Mouse (Mus musculus): ENCODE measurements around the gene Il2ra.
A peak's percentile ranks its signal among the peaks of the same experiment; 100 is the strongest.
"Not testable (repeated sequence)": the region's sequence is repeated elsewhere in the genome, so short reads cannot be mapped to it uniquely, and the experiment has no call there.

Gene Il2ra

GRCm38 (mm10) chr2:11705201-11706025 lies 62.8 kb downstream of the Il2ra start, which contains the start of gene Il15ra:
Il15ra (plus strand) TSS chr2:11705290.
- ATAC-seq (ENCODE audit: low TSS enrichment) = peak; percentile 67

GRCm38 (mm10) chr2:11706030-11706745 lies 63.6 kb downstream of the Il2ra start:
- ATAC-seq (ENCODE audit: low TSS enrichment) = peak; percentile 39

GRCm38 (mm10) chr2:11706746-11707065 lies 64.1 kb downstream of the Il2ra start:
- ATAC-seq (ENCODE audit: low TSS enrichment) = peak; percentile 31

- ATAC-seq (ENCODE audit: low TSS enrichment) = no peak
Observed at GRCm38 (mm10) chr2:11708538-11708937, 65.9 kb downstream of the Il2ra start.

- ATAC-seq (ENCODE audit: low TSS enrichment) = not testable (repeated sequence)
Observed at GRCm38 (mm10) chr2:11710101-11710500, 67.5 kb downstream of the Il2ra start.

GRCm38 (mm10) chr2:11712483-11712990 lies 69.9 kb downstream of the Il2ra start:
- ATAC-seq (ENCODE audit: low TSS enrichment) = no peak

- ATAC-seq (ENCODE audit: low TSS enrichment) = no peak
Observed at GRCm38 (mm10) chr2:11713021-11713420, 70.4 kb downstream of the Il2ra start.

GRCm38 (mm10) chr2:11714535-11714934 lies 71.9 kb downstream of the Il2ra start:
- ATAC-seq (ENCODE audit: low TSS enrichment) = peak; percentile 93

GRCm38 (mm10) chr2:11718573-11718972 lies 76.0 kb downstream of the Il2ra start:
- ATAC-seq (ENCODE audit: low TSS enrichment) = no peak

- no peak for ATAC-seq (ENCODE audit: low TSS enrichment)
Observed at GRCm38 (mm10) chr2:11722564-11722963, 80.0 kb downstream of the Il2ra start.

- peak; percentile 44; the same call in 1 of the 2 replicates for ATAC-seq (ENCODE audit: low TSS enrichment)
Observed at GRCm38 (mm10) chr2:11727574-11727973, 85.0 kb downstream of the Il2ra start.

GRCm38 (mm10) chr2:11729091-11729490 lies 86.5 kb downstream of the Il2ra start:
- no peak for ATAC-seq (ENCODE audit: low TSS enrichment)

GRCm38 (mm10) chr2:11732978-11733377 lies 90.4 kb downstream of the Il2ra start:
- peak; percentile 45; the same call in 1 of the 2 replicates for ATAC-seq (ENCODE audit: low TSS enrichment)

GRCm38 (mm10) chr2:11735853-11736252 lies 93.2 kb downstream of the Il2ra start:
- ATAC-seq (ENCODE audit: low TSS enrichment) = peak; percentile 79

GRCm38 (mm10) chr2:11738794-11739193 lies 96.2 kb downstream of the Il2ra start:
- no peak for ATAC-seq (ENCODE audit: low TSS enrichment)

GRCm38 (mm10) chr2:11739516-11740051 lies 97.0 kb downstream of the Il2ra start:
- ATAC-seq (ENCODE audit: low TSS enrichment) = no peak
